Mouse (Mus musculus) stomach, postnatal 0 days (tissue): ENCODE data around the gene Eya4.

Experiments used
- CTCF ChIP-seq: IDR thresholded peaks from 2 replicates; pipeline ENCODE4 v1.5.1; 2016; ENCODE audit warnings: antibody characterized with exemption, low read depth, mild to moderate bottlenecking, moderate library complexity
- EP300 ChIP-seq: optimal IDR thresholded peaks from 2 replicates; pipeline ENCODE3; 2016; ENCODE audit warnings: antibody characterized with exemption

DNA sequence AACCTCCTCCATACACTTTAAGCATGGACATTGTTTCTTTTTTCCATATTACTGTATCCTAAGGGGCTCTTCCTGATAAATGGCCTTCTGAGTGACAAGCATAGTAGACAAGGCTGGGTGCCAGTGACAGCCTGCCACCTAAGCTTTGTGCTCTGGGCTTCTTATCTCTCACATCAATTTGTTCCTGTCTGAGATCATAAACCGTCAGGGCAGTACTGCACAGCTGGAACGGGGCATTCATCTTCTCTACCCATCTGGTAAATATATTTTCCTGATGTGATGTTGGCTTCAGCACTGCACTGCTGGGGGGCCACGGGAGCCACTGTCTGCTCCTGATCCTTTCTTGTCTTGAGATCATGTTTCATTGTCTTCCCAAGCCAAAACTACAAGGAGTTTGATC is 261.8 kb downstream of the Eya4 start:
- TF ChIP-seq CTCF (no peak), EP300 (no peak)
